Mouse (Mus musculus) A20 (cell line): ENCODE results near the gene Ankrd34c.
A peak's percentile ranks its signal among the peaks of the same experiment; 100 is the strongest.

ENCODE experiments used
- DNase-seq: peaks from one replicate; pipeline ENCODE4 v3.0.0-alpha.2; 2011; ENCODE audit warnings: low read depth, low spot score

Gene Ankrd34c

DNA sequence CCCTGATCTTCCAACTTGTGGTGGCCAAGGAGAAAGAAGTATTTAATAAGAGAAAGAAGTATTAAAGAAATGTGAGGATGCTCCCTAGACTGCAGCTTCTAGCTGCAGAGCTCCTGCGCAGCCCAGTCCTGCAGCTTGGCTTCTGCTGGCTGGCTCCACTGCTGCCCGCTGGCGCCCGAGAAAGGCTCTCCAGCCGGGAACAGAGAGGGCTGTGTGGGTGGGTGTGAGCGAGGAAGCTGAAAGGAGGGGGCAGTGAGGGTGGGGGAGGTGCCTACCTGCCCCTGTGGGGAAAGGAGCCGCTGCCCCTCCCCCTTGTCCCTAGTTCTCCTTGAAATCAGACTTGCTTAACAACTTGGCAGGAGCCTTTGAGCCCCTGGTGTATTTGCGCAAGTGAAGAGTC, at the start of gene Ankrd34c:
TSS of gene Ankrd34c (minus strand) at position 181 of the 400 bp plus-strand sequence.
- DNase-seq = no peak

DNA sequence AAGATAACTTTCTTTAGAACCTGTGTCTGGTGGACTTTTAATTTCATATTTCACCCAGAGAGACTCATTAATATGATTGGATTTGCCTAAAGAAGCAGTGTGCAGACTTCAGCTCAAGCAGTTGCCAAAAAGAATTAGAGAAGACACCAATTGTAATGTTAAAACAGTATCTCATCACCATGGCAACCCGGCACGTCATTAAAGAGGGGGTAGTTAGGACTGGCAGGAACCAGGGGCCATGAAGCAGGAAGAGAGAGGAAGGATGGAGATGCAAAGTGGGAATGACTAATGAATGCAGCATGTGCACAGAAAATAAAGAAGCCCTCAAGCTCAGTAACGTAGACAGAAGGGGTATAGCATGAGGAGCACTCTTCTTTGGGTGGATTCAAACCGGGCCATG, 49.3 kb upstream of the Ankrd34c start:
- DNase-seq = no peak

DNA sequence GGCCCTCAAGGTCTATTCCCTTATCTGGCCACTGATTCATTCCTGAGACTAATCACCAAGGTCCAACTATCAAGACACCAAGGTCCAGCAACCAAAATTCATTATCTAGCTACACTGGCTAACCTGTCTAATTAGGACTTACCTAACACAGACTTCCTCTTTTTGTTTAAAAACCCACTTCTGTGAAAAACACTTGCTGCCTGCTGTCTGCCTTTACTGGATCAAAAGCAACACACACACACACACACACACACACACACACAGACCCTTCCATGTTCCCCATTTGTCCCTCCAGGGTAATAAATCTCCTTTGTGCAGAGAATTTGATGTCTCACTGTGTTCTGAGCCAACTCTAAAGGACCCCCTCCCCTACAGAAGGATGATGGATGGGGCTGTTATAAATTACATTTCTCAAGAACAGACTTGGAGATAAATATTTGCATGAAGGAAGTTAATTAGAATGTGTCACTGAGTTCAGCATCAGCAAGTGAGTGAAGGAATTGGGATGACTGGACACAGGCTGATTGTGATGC, 43.2 kb upstream of the Ankrd34c start:
- peak; percentile 30 for DNase-seq

DNA sequence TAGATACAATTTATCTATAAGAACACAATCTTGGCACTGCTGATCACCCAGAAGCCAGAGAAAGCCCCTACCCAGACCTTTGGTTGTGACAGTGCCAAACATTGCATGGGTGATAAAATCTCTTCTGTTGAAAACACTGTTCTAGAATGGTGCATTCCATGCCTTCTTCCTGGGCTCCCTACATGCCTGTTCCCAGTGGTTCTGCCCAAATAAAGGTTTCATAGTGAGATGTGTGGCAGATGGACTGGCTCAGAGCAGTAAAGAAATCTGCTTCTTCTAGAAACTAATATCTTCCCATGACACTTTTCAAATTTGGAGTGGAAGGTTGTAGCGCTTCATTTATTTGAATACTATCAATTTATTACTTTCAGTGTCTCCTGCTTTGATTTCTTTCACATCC, 41.0 kb upstream of the Ankrd34c start:
- DNase-seq = no peak

DNA sequence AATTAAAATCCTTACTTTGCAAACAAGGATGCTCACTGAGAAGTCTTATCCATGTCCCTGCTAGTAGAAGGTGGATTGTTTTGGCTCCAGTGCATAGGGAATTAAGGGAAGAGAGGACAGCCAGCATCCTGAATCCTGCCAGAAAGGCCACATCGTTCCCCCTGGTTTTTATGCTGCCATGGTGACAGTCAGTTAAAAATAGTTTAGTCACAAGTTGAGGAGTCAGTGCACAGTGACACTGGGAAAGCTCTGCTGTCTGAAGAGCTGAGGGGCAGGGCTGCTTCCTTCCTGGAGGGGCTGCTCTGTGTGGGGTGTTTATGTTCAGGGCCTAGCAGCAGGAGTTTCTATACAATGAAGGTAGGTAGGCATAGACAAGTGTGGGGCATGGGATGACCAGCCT, 32.9 kb upstream of the Ankrd34c start:
- no peak for DNase-seq

DNA sequence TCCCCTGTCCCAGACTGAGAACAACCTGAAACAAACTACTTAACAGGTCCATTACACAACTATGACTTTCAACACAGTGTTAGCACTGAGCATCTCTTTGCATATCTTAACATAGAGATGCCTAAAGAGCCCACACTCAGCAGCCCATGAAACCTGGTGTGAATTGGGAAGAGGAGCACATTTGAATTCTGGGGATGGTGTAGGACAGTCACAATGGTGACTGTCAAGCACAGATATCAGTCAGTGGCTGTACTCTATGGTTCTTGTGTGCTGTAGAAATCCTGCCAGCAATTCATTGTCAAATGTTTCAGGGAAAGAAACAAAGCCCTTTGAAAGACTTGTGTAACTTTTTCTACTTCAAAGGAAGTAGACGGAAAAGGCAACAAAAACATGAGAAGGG, 23.7 kb upstream of the Ankrd34c start:
- no peak for DNase-seq

DNA sequence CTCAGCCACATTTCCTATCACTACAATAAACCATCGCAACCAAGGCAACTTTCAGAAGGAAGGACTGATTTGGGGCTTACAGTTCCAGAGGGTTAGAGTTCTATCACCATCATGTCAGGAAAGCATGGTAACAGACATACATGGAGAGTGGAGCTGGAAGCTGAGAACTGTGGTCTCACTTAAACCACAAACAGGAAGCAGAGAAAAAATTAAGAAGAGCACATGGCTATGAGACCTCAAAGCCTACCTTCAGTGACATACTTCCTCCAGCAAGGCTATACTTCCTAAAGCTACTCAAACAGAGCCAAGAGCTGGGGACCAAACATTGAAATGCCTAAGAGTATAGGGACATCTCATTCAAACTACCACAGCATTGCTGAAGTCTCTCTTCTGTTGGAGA, 20.3 kb upstream of the Ankrd34c start:
- DNase-seq = no peak

DNA sequence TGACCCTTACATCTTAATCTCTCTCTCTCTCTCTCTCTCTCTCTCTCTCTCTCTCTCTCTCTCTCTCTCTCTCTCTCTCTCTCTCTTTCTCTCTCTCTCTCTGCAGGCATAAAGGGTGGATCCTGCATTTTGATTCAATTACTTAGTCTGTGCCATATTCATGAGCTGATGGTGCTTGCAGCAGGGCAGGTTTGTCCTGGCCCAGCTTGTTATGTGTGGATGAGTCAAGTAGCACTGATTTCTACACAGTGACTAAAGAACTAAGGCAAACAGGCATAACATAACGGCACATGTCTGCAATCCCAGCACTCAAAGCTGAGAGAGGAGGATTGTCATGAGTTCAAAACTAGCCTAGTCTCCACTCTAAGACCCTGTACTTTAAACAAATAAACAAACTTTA, 19.9 kb upstream of the Ankrd34c start:
- no peak for DNase-seq

DNA sequence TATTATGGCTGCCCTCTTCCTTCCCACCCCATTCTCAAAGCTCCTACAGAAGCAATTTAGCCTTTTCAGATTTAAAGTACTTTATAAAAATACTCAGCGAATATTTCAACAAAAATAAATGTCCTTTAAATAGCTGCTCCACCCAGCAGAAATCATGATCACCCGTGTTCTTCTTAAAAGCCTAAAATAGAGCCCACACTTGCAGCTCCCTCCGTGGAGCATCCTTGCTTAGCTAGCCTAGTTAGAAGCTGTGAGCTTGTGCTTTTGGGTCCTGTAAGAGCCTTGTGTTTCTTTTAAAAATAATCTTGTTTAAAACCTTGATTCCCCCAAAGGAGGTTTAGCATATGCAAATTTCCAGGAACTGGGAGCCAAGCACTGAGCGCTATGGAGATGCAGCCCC, 19.3 kb upstream of the Ankrd34c start:
- no peak for DNase-seq

DNA sequence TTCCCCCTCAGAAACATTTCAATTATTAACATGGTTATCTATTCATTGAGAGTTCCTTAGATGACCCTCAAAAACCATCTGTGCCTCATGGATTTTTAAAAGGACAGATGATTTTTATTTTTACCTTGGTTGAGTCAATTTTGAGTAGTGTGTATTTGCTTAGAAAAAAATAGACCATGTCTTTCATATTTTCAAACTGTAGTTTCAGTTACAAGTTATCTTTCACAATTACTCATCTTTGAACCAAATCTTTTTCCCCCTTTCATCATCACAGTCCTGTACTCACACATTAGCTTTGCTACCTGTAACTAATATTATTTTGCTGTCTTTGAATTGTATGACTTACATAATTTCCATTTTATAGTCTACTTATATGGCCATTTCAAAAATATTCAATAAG, 1.8 kb upstream of the Ankrd34c start:
- DNase-seq = peak; percentile 5

DNA sequence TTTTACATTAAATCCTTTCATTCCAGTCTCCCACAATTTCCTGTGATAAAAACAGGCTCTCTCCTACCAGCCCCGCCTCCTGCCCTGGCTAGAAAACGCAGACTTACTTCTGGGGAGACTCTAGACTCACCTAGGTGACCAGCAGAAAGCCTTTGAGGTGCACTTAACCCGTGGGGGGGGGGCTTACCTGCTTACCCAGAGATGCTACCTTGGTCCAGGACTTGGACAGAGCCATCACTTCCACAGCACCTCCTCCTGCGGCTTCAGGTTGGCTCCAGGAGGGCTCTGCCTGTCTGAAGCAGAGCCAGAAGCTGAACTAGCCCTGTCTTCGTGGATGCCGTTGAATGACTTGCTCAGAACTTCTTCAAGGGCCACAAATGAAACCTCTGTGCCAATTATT, 387 bp downstream of the Ankrd34c start:
- no peak for DNase-seq

DNA sequence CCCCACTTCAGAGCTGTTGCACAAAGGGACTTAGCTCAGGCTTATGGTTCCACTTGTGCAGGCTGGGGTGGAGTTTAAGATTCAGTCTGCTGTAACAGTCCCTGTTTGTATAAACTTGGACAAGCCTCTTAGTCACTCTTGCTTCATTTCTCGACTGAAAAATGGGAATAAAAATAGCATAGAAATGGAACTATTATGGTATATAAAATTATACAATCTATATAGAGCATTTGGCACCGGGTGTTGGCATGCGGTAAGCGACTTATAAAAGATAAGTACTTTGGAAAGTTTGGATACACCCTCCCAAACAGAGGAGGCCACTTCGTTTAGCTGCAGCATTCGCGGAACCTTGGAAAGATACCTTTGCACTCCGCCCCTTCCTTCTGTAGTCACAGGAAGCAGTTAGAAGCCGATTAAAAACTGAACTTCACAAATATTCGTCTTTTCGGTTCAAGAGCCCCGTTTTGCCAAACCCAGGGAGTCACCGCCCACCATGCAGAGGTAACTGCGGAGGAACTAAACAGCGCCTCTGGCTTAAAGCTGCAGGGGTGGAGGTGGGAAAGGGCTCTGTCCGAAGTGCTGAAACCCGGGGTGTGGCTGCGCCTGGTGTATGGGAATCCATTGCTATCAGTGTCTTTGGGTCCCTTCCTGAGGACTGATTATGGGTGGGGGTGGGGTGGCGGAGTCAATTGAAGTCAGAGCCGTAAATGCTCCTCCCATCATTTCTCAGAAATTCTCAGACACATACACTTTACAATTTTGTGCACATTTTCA, 1.2 kb downstream of the Ankrd34c start:
- no peak for DNase-seq

DNA sequence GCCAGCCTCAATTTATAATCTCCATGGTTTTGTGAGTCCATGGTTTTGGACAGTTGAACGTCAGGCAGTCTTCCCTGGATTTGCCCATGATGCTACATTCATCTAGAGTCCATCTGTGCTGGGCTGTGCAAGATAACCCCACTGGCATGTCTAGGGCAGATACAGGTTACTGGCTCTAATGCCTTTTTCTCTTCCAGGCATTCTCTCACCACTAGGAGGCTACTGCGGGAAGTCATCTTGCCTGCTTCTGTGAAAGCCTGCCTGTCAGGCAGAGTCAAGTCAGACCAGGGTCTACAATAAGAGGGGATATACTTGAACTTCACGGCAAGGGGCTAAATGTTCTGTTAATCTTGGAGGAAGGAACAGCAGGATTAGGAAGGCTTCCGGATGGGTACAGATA, 31.4 kb downstream of the Ankrd34c start:
- DNase-seq = peak; percentile 55

DNA sequence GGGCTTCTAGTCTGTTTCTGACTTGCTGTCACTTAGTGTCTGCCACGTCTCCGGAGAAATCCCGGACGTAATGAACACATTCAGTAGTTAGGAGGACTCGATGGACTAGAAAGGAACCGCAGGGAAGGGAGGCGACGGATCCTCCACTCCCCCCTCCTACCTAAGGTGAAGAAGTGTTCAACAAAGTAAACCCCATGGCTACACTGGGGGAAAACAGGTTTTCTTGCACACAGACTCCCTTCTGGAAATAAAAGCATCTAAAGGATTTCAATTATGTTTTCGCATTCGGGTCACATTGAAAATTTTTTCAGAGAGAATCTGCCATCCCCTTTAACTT, 33.1 kb downstream of the Ankrd34c start:
- DNase-seq = no peak

DNA sequence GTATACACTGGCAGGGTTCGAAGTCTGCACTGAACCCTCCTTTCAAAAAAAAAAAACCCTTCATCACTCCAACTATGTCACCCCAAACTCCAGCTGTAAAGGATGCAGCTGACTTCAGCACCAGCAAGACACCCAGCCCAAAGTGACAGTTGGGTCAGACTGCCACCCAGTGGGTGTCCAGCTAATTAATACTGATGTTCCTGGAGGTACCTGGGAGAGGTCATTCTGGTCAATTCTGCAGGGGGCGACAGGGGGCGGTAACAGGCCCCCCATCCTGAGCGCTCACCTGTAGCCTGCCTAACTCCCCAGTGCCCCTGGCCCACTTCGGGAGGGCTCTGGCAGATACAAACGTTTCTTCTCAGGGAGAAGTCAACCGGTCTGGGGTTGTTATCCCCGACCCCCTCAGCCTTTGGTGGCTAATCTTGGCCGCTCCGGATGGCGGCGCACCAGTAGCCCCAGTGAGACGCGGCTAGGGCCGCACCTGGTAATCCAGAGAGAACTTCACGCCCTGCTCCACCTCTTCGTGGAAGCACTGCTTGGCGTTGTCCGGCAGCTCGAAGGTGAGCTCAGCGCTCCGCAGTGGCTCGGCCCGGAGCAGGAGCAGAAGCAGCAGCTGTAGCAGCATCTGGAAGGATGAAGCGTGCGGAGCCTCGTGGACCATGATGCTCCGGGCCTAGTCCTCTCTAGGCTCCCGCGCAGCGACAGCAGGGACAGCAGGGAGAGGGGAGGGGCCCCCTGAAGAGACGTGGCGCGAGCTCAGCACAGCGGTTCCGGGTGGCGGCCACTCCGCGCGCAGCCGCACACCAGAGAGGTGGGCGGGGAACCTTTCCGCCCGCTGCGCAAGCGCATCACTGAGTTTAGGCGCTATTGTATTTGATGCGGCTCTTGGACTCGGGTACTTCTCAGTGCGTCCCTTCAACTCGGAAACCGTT, 33.7 kb downstream of the Ankrd34c start, which contains the start of gene Tmed3:
TSS of gene Tmed3 (minus strand) at position 804 of the 932 bp plus-strand sequence.
- peak; percentile 96 for DNase-seq

DNA sequence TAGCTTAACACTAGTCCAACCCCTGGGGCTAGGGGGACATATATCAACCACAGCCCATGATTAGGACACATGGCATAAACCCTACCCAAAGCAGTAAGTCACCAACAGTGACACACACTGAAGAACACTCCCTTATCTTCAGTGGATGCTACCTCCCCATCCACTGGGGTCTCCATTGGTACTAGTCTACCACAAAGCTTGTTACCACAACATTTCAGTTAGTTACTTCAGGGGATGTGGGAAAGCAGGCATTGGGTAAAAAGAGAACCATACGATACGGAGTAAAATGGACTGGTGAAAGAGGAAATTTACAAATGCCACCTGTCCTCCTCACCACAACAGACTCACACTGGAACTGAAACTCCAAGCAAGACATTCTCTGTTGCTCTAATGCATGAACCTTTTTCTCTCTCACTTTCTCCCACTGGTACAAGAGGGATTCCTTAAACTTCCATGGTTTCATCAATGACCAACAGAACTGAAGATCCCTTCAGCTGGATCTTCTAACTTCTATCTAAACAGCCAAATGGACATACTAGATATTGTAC, 37.3 kb downstream of the Ankrd34c start:
- DNase-seq = peak; percentile 68

DNA sequence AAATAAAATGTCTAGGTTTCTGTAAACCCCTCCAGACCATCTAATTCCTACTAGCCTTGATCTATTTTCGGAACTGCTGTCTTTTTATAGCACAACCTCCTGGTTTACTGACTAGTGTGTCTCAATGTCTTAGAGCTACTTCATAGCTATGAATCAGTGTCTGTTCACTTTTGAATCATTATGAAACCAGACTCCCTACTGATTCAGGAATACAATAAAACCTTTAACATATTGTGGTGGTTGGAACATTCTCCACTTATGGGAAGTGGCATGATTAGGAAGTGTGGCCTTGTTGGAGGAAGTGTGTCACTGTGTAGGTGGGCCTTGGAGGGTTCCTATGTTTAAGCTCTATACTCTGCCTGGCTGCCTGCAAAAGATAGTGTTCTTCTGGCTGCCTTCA, 43.1 kb downstream of the Ankrd34c start:
- no peak for DNase-seq

DNA sequence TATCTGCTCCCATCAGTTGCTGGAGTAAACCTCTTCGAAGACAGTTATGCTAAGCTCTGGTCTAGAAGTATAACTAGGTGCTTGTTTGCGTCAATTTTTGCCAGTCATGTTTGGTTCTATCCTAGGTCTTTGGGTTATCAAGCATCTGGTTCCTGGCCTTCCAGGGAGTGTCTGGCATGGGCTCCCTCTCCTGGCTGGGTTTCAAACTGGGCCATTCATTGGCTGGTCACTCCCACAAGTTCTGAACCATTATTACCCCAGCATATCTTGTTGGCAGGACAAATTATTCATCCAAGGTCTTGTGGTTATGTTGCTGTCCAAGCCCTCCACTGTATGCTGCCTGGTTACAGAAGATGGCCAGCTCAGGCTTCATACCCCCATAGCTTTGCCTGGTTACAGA, 44.6 kb downstream of the Ankrd34c start:
- no peak for DNase-seq

DNA sequence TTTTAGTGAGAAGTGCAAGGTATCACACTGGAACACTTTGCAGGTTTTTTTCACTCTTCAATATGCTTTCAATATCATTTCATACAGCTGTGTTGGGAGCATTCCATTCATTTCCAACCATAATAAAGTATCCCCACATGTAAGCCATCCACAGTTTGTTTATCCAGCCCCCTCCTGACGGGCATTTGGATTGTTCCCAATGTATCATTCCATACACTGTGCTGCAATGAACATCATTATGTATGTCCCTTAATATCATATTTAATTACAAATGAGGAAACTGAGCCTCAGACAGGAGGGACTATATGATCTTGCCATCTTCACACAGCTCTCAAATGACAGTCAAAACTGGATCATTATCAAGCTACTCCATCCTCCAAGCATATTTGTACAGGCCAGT, 49.1 kb downstream of the Ankrd34c start:
- no peak for DNase-seq

DNA sequence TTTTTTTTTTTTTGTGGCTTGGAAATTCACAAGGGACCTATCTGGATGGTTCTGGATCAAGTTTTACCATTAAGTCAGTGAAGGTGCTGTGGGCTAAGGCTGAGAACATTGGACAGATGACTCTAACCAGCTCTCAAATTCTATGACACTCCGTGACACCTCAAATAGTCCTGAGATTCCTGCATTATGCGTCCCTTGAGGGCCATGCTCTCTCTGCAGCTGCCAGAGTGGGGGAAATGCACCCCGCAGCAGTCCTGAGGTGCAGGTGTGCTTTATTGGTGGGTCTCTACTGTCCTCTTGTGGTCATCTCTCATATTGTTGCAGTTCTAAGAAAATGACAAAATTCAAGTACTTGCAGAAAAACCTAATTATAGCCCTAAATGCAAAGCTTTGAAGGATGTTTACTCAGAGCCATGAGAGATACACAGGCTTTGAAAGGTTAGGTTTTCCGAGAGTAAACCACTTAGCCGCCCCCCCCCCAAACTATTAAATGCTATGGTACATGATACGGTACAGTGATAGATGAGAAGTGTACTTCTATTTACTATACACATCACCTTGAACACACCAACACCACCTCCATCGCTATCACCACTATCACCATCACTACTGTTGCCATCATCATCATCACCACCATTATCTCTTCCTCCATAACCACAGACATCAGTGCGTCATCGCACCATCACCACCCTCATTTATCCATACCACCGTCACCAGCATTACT, 50.6 kb downstream of the Ankrd34c start:
- DNase-seq = peak; percentile 79

DNA sequence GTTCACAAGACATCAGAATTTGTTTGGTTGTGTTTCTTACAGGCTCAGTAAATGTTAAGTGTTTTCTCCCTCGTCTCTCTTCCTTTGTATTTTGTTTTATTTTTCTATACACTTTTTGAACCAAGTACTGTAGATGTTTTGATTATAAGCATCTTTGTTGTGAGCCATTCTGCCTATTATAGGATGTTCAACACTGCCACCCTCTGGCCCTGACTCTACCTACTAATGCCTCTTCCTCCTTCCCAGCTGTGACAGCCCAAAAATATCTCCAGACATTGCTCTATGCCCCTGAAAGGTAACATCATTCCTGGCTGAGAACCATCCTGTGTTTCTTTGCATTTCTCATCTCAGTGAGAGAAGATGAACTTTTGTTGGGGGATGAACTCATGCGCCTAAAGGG, 52.0 kb downstream of the Ankrd34c start:
- DNase-seq = peak; percentile 20

DNA sequence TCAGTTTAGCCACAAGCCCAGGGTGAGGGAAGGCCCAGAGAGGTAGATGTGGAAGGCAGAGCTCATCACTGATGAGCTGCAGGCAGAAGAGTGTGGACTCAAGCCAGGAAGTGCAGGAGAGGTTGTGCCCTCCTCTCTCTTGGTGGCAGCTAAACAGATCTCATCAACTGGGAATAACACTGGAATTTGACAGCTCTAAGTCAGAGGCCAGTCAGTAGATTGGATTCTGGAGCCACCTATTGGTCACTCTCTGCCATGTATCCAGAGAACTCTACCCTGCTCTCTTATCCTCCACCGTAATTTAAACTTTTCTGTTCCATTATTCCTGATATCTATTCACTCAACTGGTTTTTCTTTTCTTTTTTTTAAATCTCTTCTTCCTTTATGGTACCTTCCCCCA, 59.3 kb downstream of the Ankrd34c start:
- peak; percentile 16 for DNase-seq
